Mouse (Mus musculus): ENCODE data around the gene Asic5. TPM values are rescaled to one million over a fixed set of nuclear protein-coding genes. Genes with fewer than 3 reads are reported as not detected.
A peak's percentile ranks its signal among the peaks of the same experiment; 100 is the strongest.

Gene Asic5
- total RNA-seq, 2 experiments from 2014 or later = not detected

- DNase-seq (ENCODE audit: low spot score in 2 of 2) = no peak
- intact Hi-C loops (cut with DNase I) = loop anchor here (5.0 kb wide), 1 partner anchor 337 kb away; no protein-coding TSS in a partner anchor
These were observed 13.3 kb downstream of the Asic5 start for GRCm38 (mm10) chr3:81995371-81995770.

- intact Hi-C loops (cut with DNase I) = loop anchor here (2.0 to 5.0 kb wide), 2 partner anchors 33 to 336 kb away; no protein-coding TSS in a partner anchor
- DNase-seq (ENCODE audit: low spot score in 2 of 2) = peak; percentile 47 to 62
These were observed 13.9 kb downstream of the Asic5 start for GRCm38 (mm10) chr3:81995988-81996387.

- intact Hi-C loops (cut with DNase I) = no loop called here
- no peak for DNase-seq (ENCODE audit: low spot score in 2 of 2)
These were observed 24.9 kb downstream of the Asic5 start for GRCm38 (mm10) chr3:82007002-82007401.

- DNase-seq (ENCODE audit: low spot score in 2 of 2) = no peak
- intact Hi-C loops (cut with DNase I) = no loop called here
These were observed 32.1 kb downstream of the Asic5 start for GRCm38 (mm10) chr3:82014148-82014703.

GRCm38 (mm10) chr3:82022421-82022920, 40.4 kb downstream of the Asic5 start:
- no peak for DNase-seq (ENCODE audit: low spot score in 2 of 2)
- intact Hi-C loops (cut with DNase I) = no loop called here

GRCm38 (mm10) chr3:82023065-82023464, 41.0 kb downstream of the Asic5 start:
- intact Hi-C loops (cut with DNase I) = no loop called here

GRCm38 (mm10) chr3:82027286-82027685, 45.2 kb downstream of the Asic5 start:
- intact Hi-C loops (cut with DNase I) = no loop called here
- peak in 1 of 2 experiments; percentile 57 for DNase-seq (ENCODE audit: low spot score in 2 of 2)

More at GRCm38 (mm10) chr3:82023065-82023464, 41.0 kb downstream of the Asic5 start:
- no peak for DNase-seq (ENCODE audit: low spot score in 2 of 2)

- DNase-seq (ENCODE audit: low spot score in 2 of 2) = peak; percentile 55 to 72
- intact Hi-C loops (cut with DNase I) = loop anchor here (2.0 kb wide), 1 partner anchor 32 kb away; no protein-coding TSS in a partner anchor
These were observed 47.1 kb downstream of the Asic5 start for GRCm38 (mm10) chr3:82029229-82029628.

- no peak for DNase-seq (ENCODE audit: low spot score in 2 of 2)
- intact Hi-C loops (cut with DNase I) = loop anchor here (5.0 kb wide), 1 partner anchor 98 kb away; the partner anchor contains the start of gene Ctso
These were observed 48.1 kb downstream of the Asic5 start for GRCm38 (mm10) chr3:82030008-82030748.

- no peak for DNase-seq (ENCODE audit: low spot score in 2 of 2)
- intact Hi-C loops (cut with DNase I) = no loop called here
These were observed 54.4 kb downstream of the Asic5 start for GRCm38 (mm10) chr3:82036262-82037044.

GRCm38 (mm10) chr3:82043676-82044075, 61.6 kb downstream of the Asic5 start:
- no peak for DNase-seq (ENCODE audit: low spot score in 2 of 2)
- intact Hi-C loops (cut with DNase I) = no loop called here

- no peak for DNase-seq (ENCODE audit: low spot score in 2 of 2)
- intact Hi-C loops (cut with DNase I) = loop anchor here (5.0 kb wide), 1 partner anchor 307 kb away; no protein-coding TSS in a partner anchor
These were observed 62.8 kb downstream of the Asic5 start for GRCm38 (mm10) chr3:82044902-82045301.

GRCm38 (mm10) chr3:82046087-82046486, 64.0 kb downstream of the Asic5 start:
- intact Hi-C loops (cut with DNase I) = loop anchor here (2.0 to 5.0 kb wide), 2 partner anchors 287 to 306 kb away; no protein-coding TSS in a partner anchor
- DNase-seq (ENCODE audit: low spot score in 2 of 2) = peak; percentile 36 to 47

- DNase-seq (ENCODE audit: low spot score in 2 of 2) = peak; percentile 52 to 64
- intact Hi-C loops (cut with DNase I) = loop anchor here (2.0 to 5.0 kb wide), 2 partner anchors 286 to 305 kb away; no protein-coding TSS in a partner anchor
These were observed 65.1 kb downstream of the Asic5 start for GRCm38 (mm10) chr3:82047100-82047753.

- intact Hi-C loops (cut with DNase I) = loop anchor here (5.0 kb wide), 1 partner anchor 304 kb away; no protein-coding TSS in a partner anchor
- DNase-seq (ENCODE audit: low spot score in 2 of 2) = no peak
These were observed 66.0 kb downstream of the Asic5 start for GRCm38 (mm10) chr3:82048078-82048477.

GRCm38 (mm10) chr3:82048681-82049080, 66.6 kb downstream of the Asic5 start:
- no peak for DNase-seq (ENCODE audit: low spot score in 2 of 2)
- intact Hi-C loops (cut with DNase I) = loop anchor here (5.0 kb wide), 1 partner anchor 304 kb away; no protein-coding TSS in a partner anchor

GRCm38 (mm10) chr3:82051468-82051867, 69.4 kb downstream of the Asic5 start:
- peak in 1 of 2 experiments; percentile 45 for DNase-seq (ENCODE audit: low spot score in 2 of 2)
- intact Hi-C loops (cut with DNase I) = no loop called here

- DNase-seq (ENCODE audit: low spot score in 2 of 2) = no peak
- intact Hi-C loops (cut with DNase I) = no loop called here
These were observed 69.9 kb downstream of the Asic5 start for GRCm38 (mm10) chr3:82052029-82052428.

Measured in left cerebral cortex, postnatal 14 days (tissue).